Mouse (Mus musculus) thymus, adult 2 months (tissue): ENCODE measurements around the gene Pde10a. TPM values are rescaled to one million over a fixed set of nuclear protein-coding genes. Genes with fewer than 3 reads are reported as not detected.
A peak's percentile ranks its signal among the peaks of the same experiment; 100 is the strongest.

Experiments used
- DNase-seq: peaks from one replicate; pipeline ENCODE4 v3.0.0; 2021
- H3K27ac ChIP-seq: fragments of 200-500 bp; 2 replicates; pipeline ENCODE4 v1.5.1; 2012; ENCODE audit warnings: low read length, control low read depth; ENCODE audit not compliant: control insufficient read depth, insufficient read depth
- H3K27me3 ChIP-seq: fragments of 200-500 bp; 2 replicates; pipeline ENCODE4 v1.6.1; 2012; ENCODE audit warnings: mild to moderate bottlenecking, low read length, moderate library complexity, mixed read lengths; ENCODE audit not compliant: control insufficient read depth, insufficient read depth
- H3K36me3 ChIP-seq: fragments of 200-500 bp; 2 replicates; pipeline ENCODE4 v1.6.1; 2012; ENCODE audit warnings: mild to moderate bottlenecking, low read length, moderate library complexity; ENCODE audit not compliant: control insufficient read depth, insufficient read depth
- H3K4me1 ChIP-seq: fragments of 200-500 bp; replicated peaks from 2 replicates; pipeline ENCODE4 v1.6.1; 2012; ENCODE audit warnings: low read length; ENCODE audit not compliant: control insufficient read depth, insufficient read depth
- H3K4me3 ChIP-seq: fragments of 200-500 bp; 2 replicates; pipeline ENCODE4 v1.5.1; 2012; ENCODE audit warnings: mild to moderate bottlenecking, low read length, control low read depth, moderate library complexity; ENCODE audit not compliant: control insufficient read depth, insufficient read depth
- CTCF ChIP-seq: fragments of 200-500 bp; IDR thresholded peaks from 2 replicates; pipeline ENCODE4 v1.5.1; 2012; ENCODE audit warnings: mild to moderate bottlenecking, control low read depth, low read length, moderate library complexity, borderline replicate concordance; ENCODE audit not compliant: control insufficient read depth, poor library complexity, insufficient read depth; ENCODE audit errors: extremely low read depth
- POLR2A ChIP-seq: fragments of 200-500 bp; IDR thresholded peaks from 2 replicates; pipeline ENCODE4 v1.6.1; 2012; ENCODE audit warnings: mild to moderate bottlenecking, low read length, control low read depth, moderate library complexity; ENCODE audit not compliant: control insufficient read depth, poor library complexity, insufficient read depth; ENCODE audit errors: extremely low read depth
- WGBS: fragments of 180-500 bp; shearing (Covaris S2); methylation state at CpG from one replicate; pipeline ENCODE4 v1.1.7; 2018; 5-methylcytosine and 5-hydroxymethylcytosine counted together
- polyA plus RNA-seq: library from polyadenylated mRNA; depleted of rRNA; stranded (reverse); fragments of >200 nt; gene quantifications from 2 replicates; pipeline ENCODE4 v1.2.3, GENCODE M21; 2012

Gene Pde10a
- polyA plus RNA-seq, 1 experiment = 4.8 TPM

GRCm38 (mm10) chr17:8538102-8538501 is 12.9 kb downstream of the Pde10a start:
- no peak overlapping the region for H3K27ac ChIP-seq
- no peaks in the 10 kb centered on the region for H3K4me1 ChIP-seq
- peak; percentile 58 for DNase-seq
- no peak overlapping the region for H3K4me3 ChIP-seq
- 78% methylated on average over 3 of the region's 3 CpGs for WGBS
- H3K27me3 ChIP-seq = no peaks in the 10 kb centered on the region
- H3K36me3 ChIP-seq = no peaks in the 10 kb centered on the region
- TF ChIP-seq POLR2A = no peak
- no peak for TF ChIP-seq CTCF

GRCm38 (mm10) chr17:8541974-8542538 is 16.9 kb downstream of the Pde10a start:
- H3K27me3 ChIP-seq = no peaks in the 10 kb centered on the region
- TF ChIP-seq CTCF (no peak), POLR2A (no peak)
- H3K27ac ChIP-seq = no peak overlapping the region
- no peaks in the 10 kb centered on the region for H3K36me3 ChIP-seq
- 90% methylated on average over 14 of the region's 14 CpGs for WGBS
- H3K4me3 ChIP-seq = no peak overlapping the region
- no peak for DNase-seq
- peaks cover 5% of the 10 kb centered on the region for H3K4me1 ChIP-seq

- no peak for DNase-seq
- Histone ChIP-seq H3K27ac (no peak overlapping the region), H3K4me3 (no peak overlapping the region), H3K36me3 (no peaks in the 10 kb centered on the region), H3K4me1 (peaks cover 8% of the 10 kb centered on the region), H3K27me3 (no peaks in the 10 kb centered on the region)
- 86% methylated on average over 9 of the region's 9 CpGs for WGBS
- TF ChIP-seq CTCF = no peak
- no peak for TF ChIP-seq POLR2A
Measured at GRCm38 (mm10) chr17:8546366-8546765, 21.2 kb downstream of the Pde10a start.

GRCm38 (mm10) chr17:8548733-8549132 is 23.6 kb downstream of the Pde10a start:
- Histone ChIP-seq H3K27me3 (no peaks in the 10 kb centered on the region), H3K4me1 (peaks cover 10% of the 10 kb centered on the region), H3K36me3 (no peaks in the 10 kb centered on the region), H3K27ac (no peak overlapping the region), H3K4me3 (no peak overlapping the region)
- no peak for TF ChIP-seq POLR2A
- no peak for TF ChIP-seq CTCF
- WGBS = 88% methylated on average over 4 of the region's 4 CpGs
- peak; percentile 22 for DNase-seq

GRCm38 (mm10) chr17:8551641-8552040 is 26.5 kb downstream of the Pde10a start:
- Histone ChIP-seq H3K4me1 (peaks cover 10% of the 10 kb centered on the region), H3K27ac (no peak overlapping the region), H3K36me3 (no peaks in the 10 kb centered on the region), H3K4me3 (no peak overlapping the region), H3K27me3 (no peaks in the 10 kb centered on the region)
- TF ChIP-seq POLR2A (no peak), CTCF (no peak)
- 79% methylated on average over 3 of the region's 3 CpGs for WGBS
- DNase-seq = no peak

GRCm38 (mm10) chr17:8552346-8553035 is 27.3 kb downstream of the Pde10a start:
- Histone ChIP-seq H3K4me3 (no peak overlapping the region), H3K4me1 (peaks cover 6% of the 10 kb centered on the region; the same call in 1 of the 2 replicates), H3K27ac (no peak overlapping the region), H3K27me3 (no peaks in the 10 kb centered on the region), H3K36me3 (no peaks in the 10 kb centered on the region)
- no peak for DNase-seq
- no peak for TF ChIP-seq POLR2A
- TF ChIP-seq CTCF = no peak
- WGBS = 83% methylated on average over 8 of the region's 8 CpGs
